Mouse (Mus musculus) G1E-ER4 (cell line): Measurements from ENCODE around the gene Yes1. TPM values are rescaled to one million over a fixed set of nuclear protein-coding genes. Genes with fewer than 3 reads are reported as not detected.

Experiments
- GATA1 ChIP-seq: IDR thresholded peaks from one replicate; pipeline ENCODE4 v1.8.0; 2012; ENCODE audit warnings: low read length, inconsistent platforms
- polyA plus RNA-seq: library from polyadenylated mRNA; stranded (reverse); fragments of >175 nt; gene quantifications from 2 replicates; pipeline ENCODE4 v1.2.3, GENCODE M21; 2012

Yes1 gene
- polyA plus RNA-seq: 1.0 and 1.7 TPM in 2 replicates

GRCm38 (mm10) chr5:32610801-32611340, at the start of gene Yes1:
Gene Yes1, plus strand, starts transcription at chr5:32611171.
- TF ChIP-seq GATA1: no peak

- TF ChIP-seq GATA1: no peak
Observed at GRCm38 (mm10) chr5:32564697-32565096, 46.3 kb upstream of the Yes1 start.

DNA sequence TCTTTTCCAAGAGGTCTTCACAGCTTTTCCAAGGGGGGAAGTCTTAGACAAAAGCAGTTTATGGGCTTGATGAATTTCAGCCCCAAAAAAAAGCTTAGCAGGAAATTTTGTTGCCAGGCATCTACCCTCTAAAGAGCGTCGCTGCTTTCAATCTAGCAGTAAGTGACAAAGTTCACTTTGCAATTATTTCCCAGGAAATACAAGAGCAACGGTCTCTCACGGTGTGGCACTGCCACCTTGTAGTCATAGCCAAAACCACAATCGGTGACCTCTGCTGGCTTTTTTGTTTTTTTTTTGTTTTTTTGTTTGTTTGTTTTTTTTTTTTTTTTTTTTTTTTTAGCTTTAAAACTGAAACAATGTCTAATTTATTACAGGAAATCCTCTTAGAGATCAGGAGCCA, 39.2 kb upstream of the Yes1 start:
- no peak for TF ChIP-seq GATA1

DNA sequence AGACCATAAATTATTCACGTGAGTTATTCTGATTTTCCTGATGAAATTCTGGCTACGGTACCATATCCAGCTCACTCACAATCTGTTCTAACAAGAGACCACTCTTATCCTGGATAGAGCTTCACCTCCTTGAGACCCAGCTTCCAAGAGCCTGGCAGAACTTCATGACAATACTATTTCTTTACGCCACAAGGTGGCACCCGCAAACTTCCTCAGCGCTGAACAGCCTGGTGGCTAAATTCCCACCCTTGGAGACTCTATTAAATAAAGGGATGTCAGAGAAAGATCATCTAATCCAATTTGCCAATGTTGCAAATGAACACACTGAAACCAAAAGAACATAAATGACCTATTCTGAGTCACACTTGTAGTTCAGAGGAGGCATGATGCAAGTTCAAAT, 22.8 kb upstream of the Yes1 start:
- TF ChIP-seq GATA1: no peak

GRCm38 (mm10) chr5:32593793-32594192, 17.2 kb upstream of the Yes1 start:
- TF ChIP-seq GATA1: no peak

- TF ChIP-seq GATA1: no peak
Observed at GRCm38 (mm10) chr5:32594358-32594757, 16.6 kb upstream of the Yes1 start.

- no peak for TF ChIP-seq GATA1
Observed at GRCm38 (mm10) chr5:32605911-32606310, 5.1 kb upstream of the Yes1 start.

- no peak for TF ChIP-seq GATA1
Observed at GRCm38 (mm10) chr5:32607776-32608355, 3.1 kb upstream of the Yes1 start.

DNA sequence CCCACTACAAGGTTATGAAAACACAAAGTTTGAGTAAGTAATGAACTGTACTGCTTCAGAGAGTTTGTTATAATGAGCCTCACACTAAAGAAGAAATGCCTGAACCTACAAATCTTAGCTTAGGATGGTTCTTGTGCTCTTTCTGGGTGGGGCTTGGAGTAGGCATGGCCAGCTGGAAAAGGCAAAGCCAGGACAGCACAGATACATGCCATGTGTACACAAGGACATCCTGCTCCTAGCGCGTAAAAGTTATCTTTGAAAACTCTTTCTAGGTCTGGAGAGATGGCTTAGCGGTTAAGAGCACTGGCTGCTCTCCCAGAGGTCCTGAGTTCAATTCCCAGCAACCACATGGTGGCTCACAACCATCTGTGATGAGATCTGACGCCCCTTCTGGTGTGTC, 2.5 kb upstream of the Yes1 start:
- no peak for TF ChIP-seq GATA1

- TF ChIP-seq GATA1: no peak
Observed at GRCm38 (mm10) chr5:32610064-32610800, 739 bp upstream of the Yes1 start.

GRCm38 (mm10) chr5:32611341-32611961, 480 bp downstream of the Yes1 start:
- no peak for TF ChIP-seq GATA1

- no peak for TF ChIP-seq GATA1
Observed at GRCm38 (mm10) chr5:32614291-32614690, 3.3 kb downstream of the Yes1 start.

DNA sequence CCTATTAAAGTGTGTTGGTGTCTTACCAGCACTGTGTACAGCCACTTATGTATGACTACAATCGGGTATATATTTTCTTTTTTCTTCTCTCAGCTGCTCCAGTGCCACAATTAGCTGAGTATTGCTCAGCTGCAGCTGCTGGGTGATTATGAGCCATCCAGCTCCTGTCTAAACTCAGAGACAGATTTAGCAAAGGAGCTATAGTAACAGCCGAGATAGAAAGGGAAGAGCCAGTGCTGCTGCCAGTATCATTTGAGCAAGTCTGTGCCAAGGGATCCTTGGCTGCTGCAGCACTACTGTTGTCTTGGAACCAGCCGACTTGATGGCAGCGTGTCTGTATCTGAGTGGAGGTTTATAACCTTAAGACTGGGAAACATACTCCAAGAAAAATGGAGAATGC, 3.7 kb downstream of the Yes1 start:
- no peak for TF ChIP-seq GATA1

- TF ChIP-seq GATA1: no peak
Observed at GRCm38 (mm10) chr5:32617851-32618250, 6.9 kb downstream of the Yes1 start.

- no peak for TF ChIP-seq GATA1
Observed at GRCm38 (mm10) chr5:32623649-32624048, 12.7 kb downstream of the Yes1 start.

DNA sequence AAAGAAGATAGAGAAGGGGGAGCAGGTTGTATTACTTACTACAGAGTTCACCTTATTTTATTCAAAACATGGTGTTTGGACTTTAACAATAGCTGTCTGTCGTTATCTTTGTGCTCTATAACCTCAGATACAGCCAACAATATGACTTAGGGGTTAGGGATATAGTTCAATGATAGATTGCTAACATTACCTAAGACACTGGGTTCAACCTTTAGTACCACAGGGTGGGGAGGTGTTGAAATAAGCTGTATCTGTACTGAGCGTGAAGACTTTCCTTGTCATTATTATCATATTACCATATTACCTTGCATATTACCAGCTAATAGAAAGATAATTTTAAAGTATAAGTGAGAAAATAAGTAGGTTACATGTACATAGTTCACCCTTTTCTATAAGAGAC, 13.8 kb downstream of the Yes1 start:
- TF ChIP-seq GATA1: no peak

GRCm38 (mm10) chr5:32633185-32633584, 22.2 kb downstream of the Yes1 start:
- no peak for TF ChIP-seq GATA1

- no peak for TF ChIP-seq GATA1
Observed at GRCm38 (mm10) chr5:32657386-32657785, 46.4 kb downstream of the Yes1 start.
